Mouse (Mus musculus) neutrophil, adult 5-6 weeks (primary cell): Measurements from ENCODE around the gene Ttn. TPM values are rescaled to one million over a fixed set of nuclear protein-coding genes. Genes with fewer than 3 reads are reported as not detected.

Experiments used
- ATAC-seq: fragments of 151-379, 151-347 bp; 2 replicates; pipeline ENCODE4 v1.8.0; 2017; ENCODE audit warnings: mild to moderate bottlenecking, moderate TSS enrichment; ENCODE audit not compliant: insufficient number of reproducible peaks, poor library complexity, low FRiP score, severe bottlenecking; ENCODE audit errors: extremely low read depth
- total RNA-seq: library from RNA; stranded (forward); fragments of 200-1000 nt; gene quantifications from 2 replicates; pipeline ENCODE4 v1.2.3, GENCODE M21; 2017

The Ttn gene
- total RNA-seq, 1 experiment from 2014 or later = 0.12 TPM

- no peak for ATAC-seq
Measured at GRCm38 (mm10) chr2:76676401-76677226, 305.7 kb downstream of the Ttn start.

GRCm38 (mm10) chr2:76675949-76676348 lies 306.4 kb downstream of the Ttn start:
- ATAC-seq = no peak

GRCm38 (mm10) chr2:76675451-76675850 lies 306.9 kb downstream of the Ttn start:
- no peak for ATAC-seq

- ATAC-seq = peak; percentile 42
Measured at GRCm38 (mm10) chr2:76674725-76675427, 307.5 kb downstream of the Ttn start, which contains the start of gene Plekha3. Plekha3 (plus strand) TSS chr2:76675281.

GRCm38 (mm10) chr2:76673472-76674081 lies 308.8 kb downstream of the Ttn start:
- ATAC-seq = peak; percentile 63

GRCm38 (mm10) chr2:76672966-76673392 lies 309.4 kb downstream of the Ttn start, which contains the start of gene Fkbp7:
Fkbp7 (minus strand) TSS chr2:76673116.
- peak; percentile 85 for ATAC-seq

- ATAC-seq = no peak
Measured at GRCm38 (mm10) chr2:76672134-76672745, 310.1 kb downstream of the Ttn start.

- no peak for ATAC-seq
Measured at GRCm38 (mm10) chr2:76671641-76672040, 310.7 kb downstream of the Ttn start.

GRCm38 (mm10) chr2:76667200-76667599 lies 315.1 kb downstream of the Ttn start:
- no peak for ATAC-seq

- no peak for ATAC-seq
Measured at GRCm38 (mm10) chr2:76665531-76665930, 316.8 kb downstream of the Ttn start.

- ATAC-seq = no peak
Measured at GRCm38 (mm10) chr2:76659419-76659818, 322.9 kb downstream of the Ttn start.

GRCm38 (mm10) chr2:76658551-76658950 lies 323.8 kb downstream of the Ttn start:
- ATAC-seq = no peak

- no peak for ATAC-seq
Measured at GRCm38 (mm10) chr2:76655982-76656381, 326.4 kb downstream of the Ttn start.

GRCm38 (mm10) chr2:76655444-76655843 lies 326.9 kb downstream of the Ttn start:
- ATAC-seq = no peak

GRCm38 (mm10) chr2:76654646-76655045 lies 327.7 kb downstream of the Ttn start:
- no peak for ATAC-seq

Other genes starting within 250 kb of the Ttn start
- 0.25 TPM in 1 of 2 replicates, not detected in the other for gene Ccdc141, start 188.1 kb upstream of the Ttn start, total RNA-seq